Mouse (Mus musculus) small intestine, adult 2 months (tissue): ENCODE measurements around the gene Eaf1. TPM values are rescaled to one million over a fixed set of nuclear protein-coding genes. Genes with fewer than 3 reads are reported as not detected.

Experiments
- H3K27ac ChIP-seq: fragments of 200-500 bp; 2 replicates; pipeline ENCODE4 v1.5.1; 2012; ENCODE audit warnings: low read depth, low read length, control low read depth, inconsistent platforms; ENCODE audit not compliant: insufficient read depth
- H3K27me3 ChIP-seq: fragments of 200-500 bp; 2 replicates; pipeline ENCODE4 v1.6.1; 2012; ENCODE audit warnings: mild to moderate bottlenecking, moderate library complexity, low read length, inconsistent platforms; ENCODE audit not compliant: control insufficient read depth, insufficient read depth
- H3K36me3 ChIP-seq: fragments of 200-500 bp; 2 replicates; pipeline ENCODE4 v1.6.1; 2012; ENCODE audit warnings: mild to moderate bottlenecking, low read length, control low read depth, inconsistent platforms; ENCODE audit not compliant: control insufficient read depth, insufficient read depth
- H3K4me1 ChIP-seq: fragments of 200-500 bp; 2 replicates; pipeline ENCODE4 v1.6.1; 2012; ENCODE audit warnings: low read length, inconsistent platforms, mixed read lengths; ENCODE audit not compliant: control insufficient read depth, insufficient read depth, insufficient read length
- H3K4me3 ChIP-seq: fragments of 200-500 bp; 2 replicates; pipeline ENCODE4 v1.5.1; 2012; ENCODE audit warnings: low read depth, mild to moderate bottlenecking, control low read depth, inconsistent platforms, low read length, moderate library complexity
- CTCF ChIP-seq: fragments of 200-500 bp; IDR thresholded peaks from 2 replicates; pipeline ENCODE4 v1.5.1; 2012; ENCODE audit warnings: low read depth, mild to moderate bottlenecking, control low read depth, inconsistent platforms, low read length, moderate library complexity, mixed read lengths; ENCODE audit not compliant: insufficient replicate concordance, insufficient read length; ENCODE audit errors: extremely low read depth
- POLR2A ChIP-seq: fragments of 200-500 bp; IDR thresholded peaks from 2 replicates; pipeline ENCODE4 v1.6.1; 2012; ENCODE audit warnings: low read depth, mild to moderate bottlenecking, control low read depth, inconsistent platforms, low read length, moderate library complexity
- WGBS: fragments of 180-500 bp; shearing (Covaris S2); methylation state at CpG from one replicate; pipeline ENCODE4 v1.1.7; 2018; 5-methylcytosine and 5-hydroxymethylcytosine counted together
- polyA plus RNA-seq: library from polyadenylated mRNA; depleted of rRNA; stranded (reverse); fragments of >200 nt; gene quantifications from 2 replicates; pipeline ENCODE4 v1.2.3, GENCODE M21; 2012

Gene Eaf1
- polyA plus RNA-seq, 1 experiment = 24.0 TPM

DNA sequence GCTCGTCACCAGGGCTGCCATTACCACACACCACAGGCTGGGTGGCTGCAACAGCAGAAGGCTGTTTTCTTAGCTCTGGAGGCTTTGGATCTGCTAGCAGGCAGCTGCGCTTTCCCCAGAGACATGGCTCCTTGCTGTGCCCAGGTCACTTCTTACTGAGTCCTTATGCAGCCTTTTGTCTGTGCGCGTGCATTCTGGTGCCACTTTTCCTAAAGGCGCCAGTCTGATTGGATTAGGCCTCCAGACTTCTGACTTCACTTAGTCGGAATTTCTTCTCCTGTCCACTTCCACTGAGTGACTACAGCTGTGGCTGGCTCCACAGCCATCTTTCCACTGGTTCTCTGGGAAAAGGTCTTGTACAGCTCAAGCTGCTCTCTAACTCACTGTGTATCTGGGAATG lies 31.3 kb upstream of the Eaf1 start:
- 81% methylated on average over 6 of the region's 6 CpGs for WGBS
- Histone ChIP-seq H3K36me3 (no peaks in the 10 kb centered on the region), H3K27ac (no peak overlapping the region), H3K27me3 (no peaks in the 10 kb centered on the region), H3K4me3 (no peak overlapping the region), H3K4me1 (no peaks in the 10 kb centered on the region)
- TF ChIP-seq CTCF = no peak
- no peak for TF ChIP-seq POLR2A

DNA sequence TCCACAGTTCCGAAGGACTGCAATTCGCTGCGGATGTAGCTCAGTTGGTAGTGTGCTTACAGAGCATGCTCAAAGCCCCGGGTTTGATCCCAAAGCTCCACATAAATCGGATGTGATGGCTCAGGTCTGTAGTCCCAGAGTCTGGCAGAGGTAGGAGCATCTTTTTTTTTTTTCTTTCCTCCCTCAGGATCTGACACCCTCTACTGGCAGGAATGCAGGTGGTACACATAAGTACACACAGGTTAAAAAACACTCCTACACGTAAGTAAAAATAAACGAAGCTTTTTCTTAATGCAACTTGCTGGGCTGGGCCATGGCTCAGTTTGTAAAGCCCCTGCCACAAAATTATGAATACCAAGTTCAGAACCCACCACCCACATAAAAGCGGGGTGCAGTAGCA lies 30.0 kb upstream of the Eaf1 start:
- no peaks in the 10 kb centered on the region for H3K4me1 ChIP-seq
- no peak overlapping the region for H3K27ac ChIP-seq
- no peaks in the 10 kb centered on the region for H3K27me3 ChIP-seq
- WGBS = 62% methylated on average over 8 of the region's 8 CpGs
- H3K36me3 ChIP-seq = no peaks in the 10 kb centered on the region
- no peak for TF ChIP-seq CTCF
- no peak for TF ChIP-seq POLR2A
- H3K4me3 ChIP-seq = no peak overlapping the region

DNA sequence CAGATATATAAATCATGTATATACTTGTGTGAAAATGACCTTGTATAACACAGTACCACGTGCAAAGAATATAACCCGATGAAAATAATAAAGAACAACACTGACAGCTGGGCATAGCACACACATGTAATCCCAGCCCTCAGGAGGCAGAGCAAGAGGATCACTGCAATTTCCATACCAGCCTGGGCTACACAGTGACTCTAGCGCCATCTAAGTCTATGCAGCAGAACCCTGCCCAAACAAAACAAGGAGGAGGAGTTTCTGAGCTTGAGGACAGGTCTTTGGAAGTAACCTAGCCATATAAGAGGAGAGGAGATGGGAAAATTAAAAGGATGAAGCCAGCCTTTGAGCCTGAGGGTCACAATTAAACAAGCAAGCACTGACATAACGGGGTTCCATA lies 24.5 kb upstream of the Eaf1 start:
- 63% methylated on average over 4 of the region's 4 CpGs for whole genome bisulfite sequencing
- no peaks in the 10 kb centered on the region for H3K36me3 ChIP-seq
- no peak overlapping the region for H3K4me3 ChIP-seq
- H3K4me1 ChIP-seq = no peaks in the 10 kb centered on the region
- no peak overlapping the region for H3K27ac ChIP-seq
- TF ChIP-seq CTCF (no peak), POLR2A (no peak)
- no peaks in the 10 kb centered on the region for H3K27me3 ChIP-seq

DNA sequence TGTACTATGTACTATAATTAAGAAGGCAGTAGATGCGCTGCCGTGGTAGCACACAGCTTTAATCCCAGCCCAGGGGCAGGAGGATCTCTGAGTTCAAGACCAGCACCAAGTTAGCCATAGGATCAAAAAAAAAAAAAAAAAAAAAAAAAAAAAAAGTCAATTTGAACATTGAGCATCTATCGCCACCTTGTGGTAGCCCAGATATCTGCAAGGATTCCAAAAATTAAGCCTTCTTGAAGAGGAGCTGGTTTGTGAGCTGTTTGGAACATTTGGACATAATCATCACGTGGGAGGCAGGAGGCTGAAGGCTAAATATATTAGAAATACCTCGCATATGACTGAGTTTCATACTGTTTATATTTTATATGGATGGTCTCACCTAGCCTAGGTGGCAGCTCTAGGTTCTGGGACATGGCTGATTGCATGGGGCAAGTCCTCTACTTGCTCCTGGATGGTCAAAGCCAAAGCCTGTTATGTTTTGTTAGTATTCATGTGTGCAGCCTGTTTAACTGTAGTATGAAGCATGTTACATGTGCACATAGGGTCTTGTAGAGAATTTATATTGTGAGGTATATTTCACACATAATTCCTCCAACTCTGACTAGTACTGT lies 21.6 kb upstream of the Eaf1 start:
- TF ChIP-seq CTCF = peak; percentile 40; the same call in 1 of the 2 replicates
- no peak for TF ChIP-seq POLR2A
- Histone ChIP-seq H3K36me3 (no peaks in the 10 kb centered on the region; the same call in 1 of the 2 replicates), H3K27me3 (no peaks in the 10 kb centered on the region), H3K4me3 (no peak overlapping the region), H3K4me1 (no peaks in the 10 kb centered on the region), H3K27ac (no peak overlapping the region)
- 3% methylated on average over 5 of the region's 5 CpGs for WGBS

DNA sequence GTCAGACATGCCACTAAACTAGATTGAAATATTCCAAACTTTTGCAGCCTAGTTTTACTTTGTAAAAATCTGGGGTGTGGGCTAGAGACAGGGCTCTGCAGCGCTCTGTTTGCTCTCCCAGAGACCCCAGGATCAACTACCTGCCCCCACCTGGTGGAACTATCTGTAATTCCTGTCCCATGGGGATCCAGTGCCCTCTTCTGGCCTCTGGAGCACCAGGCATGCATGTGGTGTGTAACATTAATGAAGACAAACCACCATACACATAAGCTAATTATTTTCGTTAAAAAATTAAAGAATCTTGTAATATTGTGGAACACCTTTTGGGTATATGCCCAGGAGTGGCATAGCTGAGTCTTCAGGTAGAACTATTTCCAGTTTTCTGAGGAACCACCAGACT lies 20.9 kb upstream of the Eaf1 start:
- H3K36me3 ChIP-seq = peaks cover 1% of the 10 kb centered on the region; the same call in 1 of the 2 replicates
- 86% methylated on average over 2 of the region's 2 CpGs for WGBS
- H3K4me3 ChIP-seq = no peak overlapping the region
- no peak overlapping the region for H3K27ac ChIP-seq
- H3K4me1 ChIP-seq = no peaks in the 10 kb centered on the region
- H3K27me3 ChIP-seq = no peaks in the 10 kb centered on the region
- TF ChIP-seq CTCF = no peak
- no peak for TF ChIP-seq POLR2A

DNA sequence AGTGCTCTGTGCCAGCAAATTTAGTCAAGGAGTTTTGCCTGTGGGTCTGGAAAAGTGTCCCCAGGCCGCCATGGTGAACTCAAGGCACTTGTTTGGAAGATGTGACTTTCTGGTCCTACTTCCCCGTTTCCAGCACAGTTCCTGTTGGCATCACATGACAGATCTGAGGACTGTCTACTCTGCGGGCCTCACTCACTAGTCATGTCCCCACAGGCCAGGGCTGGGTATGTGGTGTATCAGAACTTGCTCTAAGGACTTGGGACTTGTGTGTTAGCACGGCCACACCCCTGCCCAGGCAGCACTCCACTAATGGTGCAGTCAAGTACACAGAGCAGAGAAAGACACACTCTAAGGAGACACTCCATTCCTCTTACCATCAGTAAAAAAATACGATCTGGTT lies 11.8 kb upstream of the Eaf1 start:
- no peak overlapping the region for H3K27ac ChIP-seq
- peaks cover 54% of the 10 kb centered on the region for H3K36me3 ChIP-seq
- 82% methylated on average over 5 of the region's 5 CpGs for WGBS
- TF ChIP-seq POLR2A (no peak), CTCF (no peak)
- no peaks in the 10 kb centered on the region for H3K4me1 ChIP-seq
- H3K27me3 ChIP-seq = no peaks in the 10 kb centered on the region
- H3K4me3 ChIP-seq = no peak overlapping the region

DNA sequence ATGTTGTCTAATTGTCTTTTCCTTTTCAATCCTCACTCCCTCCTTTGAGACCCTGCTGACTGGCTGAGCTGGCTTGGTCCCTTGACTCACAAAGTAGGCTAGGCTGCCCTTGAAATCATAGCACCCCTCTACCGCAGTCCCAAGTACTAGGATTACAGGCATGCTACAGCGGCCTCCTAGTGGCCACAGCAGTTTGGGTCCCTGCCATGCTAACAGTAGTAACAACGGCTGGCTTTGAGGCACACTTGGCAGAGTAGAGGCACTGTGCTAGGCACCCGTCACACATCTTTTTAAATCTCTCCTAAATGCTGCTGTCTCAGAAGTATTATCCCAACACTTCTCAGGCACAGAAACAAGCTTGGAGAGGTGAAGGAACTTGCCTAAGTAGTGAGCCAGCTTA lies 7.7 kb upstream of the Eaf1 start:
- H3K4me1 ChIP-seq = no peaks in the 10 kb centered on the region
- no peak overlapping the region for H3K27ac ChIP-seq
- H3K36me3 ChIP-seq = peaks cover 55% of the 10 kb centered on the region
- no peak for TF ChIP-seq CTCF
- TF ChIP-seq POLR2A = no peak
- H3K27me3 ChIP-seq = no peaks in the 10 kb centered on the region
- no peak overlapping the region for H3K4me3 ChIP-seq
- WGBS = 82% methylated on average over 4 of the region's 4 CpGs
